In genomic region chr5:142327261-142327660, GRCm38 (mm10) we compare ENCODE assay signal across 9 mouse cellular contexts.
DNase-seq lines count a peak whose midpoint lies in the region; ATAC-seq and TF ChIP-seq lines count a peak whose summit lies in the region.
"Had no signal": no experiment of that assay in that cellular context is flagged by ENCODE, and none has a peak within 500 bp of the region (broad histone marks: within the 10 kb centered on the region; RNA-seq: fewer than 3 reads in every experiment).

No protein-coding gene starts in this region.

- WGBS in kidney, embryonic 14.5 days: 74% methylated on average over 6 of the region's 6 CpGs
- WGBS in neural tube, embryonic 11.5 days: 68% methylated on average over 6 of the region's 6 CpGs
- 72% methylated on average over 6 of the region's 6 CpGs for WGBS in forebrain, embryonic 15.5 days

- CTCF ChIA-PET in Patski (lab: Charles Lee): no interaction called here

- H3K9me3 ChIP-seq in kidney, embryonic 14.5 days (ENCODE audit: control insufficient read depth, low read length): no peaks in the 10 kb centered on the region
- H3K9me3 ChIP-seq in neural tube, embryonic 11.5 days (ENCODE audit: control insufficient read depth, low read length): no peaks in the 10 kb centered on the region
- H3K9me3 ChIP-seq in forebrain, embryonic 15.5 days: no peaks in the 10 kb centered on the region
- H3K9me3 ChIP-seq: limb, embryonic 15.5 days had no signal

- H3K27me3 ChIP-seq in kidney, embryonic 14.5 days (ENCODE audit: control insufficient read depth, insufficient read depth, low read length): no peaks in the 10 kb centered on the region
- peaks cover 4% of the 10 kb centered on the region for H3K27me3 ChIP-seq in Patski
- H3K27me3 ChIP-seq in neural tube, embryonic 11.5 days (ENCODE audit: control insufficient read depth, insufficient read depth, low read length): no peaks in the 10 kb centered on the region
- H3K27me3 ChIP-seq in forebrain, embryonic 15.5 days: no peaks in the 10 kb centered on the region
- H3K27me3 ChIP-seq: limb, embryonic 15.5 days had no signal

- ATAC-seq in kidney, embryonic 14.5 days (ENCODE audit: low FRiP score, low TSS enrichment): no peak
- ATAC-seq in Patski: no peak
- no peak for ATAC-seq in neural tube, embryonic 11.5 days (ENCODE audit: insufficient read depth, low FRiP score, low TSS enrichment)
- ATAC-seq in forebrain, embryonic 15.5 days (replicated peaks): no peak

- TF ChIP-seq CTCF in Patski (IDR thresholded peaks at IDR 0.05): peak; percentile 80

- no peak overlapping the region for H3K4me3 ChIP-seq in kidney, embryonic 14.5 days (ENCODE audit: low read length)
- H3K4me3 ChIP-seq in neural tube, embryonic 11.5 days (ENCODE audit: low read depth, low read length): no peak overlapping the region
- H3K4me3 ChIP-seq in forebrain, embryonic 15.5 days: no peak overlapping the region
- H3K4me3 ChIP-seq: limb, embryonic 15.5 days had no signal

- no peak overlapping the region for H3K27ac ChIP-seq in kidney, embryonic 14.5 days (ENCODE audit: low read depth, low read length)
- H3K27ac ChIP-seq in neural tube, embryonic 11.5 days (ENCODE audit: low read depth, low read length): no peak overlapping the region
- H3K27ac ChIP-seq in forebrain, embryonic 15.5 days (replicated peaks): no peak overlapping the region
- H3K27ac ChIP-seq: limb, embryonic 15.5 days had no signal

- H3K36me3 ChIP-seq in kidney, embryonic 14.5 days (ENCODE audit: control insufficient read depth, insufficient read depth, low read length): no peaks in the 10 kb centered on the region
- H3K36me3 ChIP-seq in neural tube, embryonic 11.5 days (ENCODE audit: control insufficient read depth, insufficient read depth, low read length): no peaks in the 10 kb centered on the region
- no peaks in the 10 kb centered on the region for H3K36me3 ChIP-seq in forebrain, embryonic 15.5 days
- H3K36me3 ChIP-seq: limb, embryonic 15.5 days had no signal

- in situ Hi-C loops in Patski (cut with MboI; ENCODE audit: low pct_unique_long_range_greater_than_20kb): no loop called here

- DNase-seq in kidney, postnatal 4 days: peak; percentile 61 to 66
- DNase-seq in CD4-positive helper T cell, adult 2 months (ENCODE audit: low read depth, low spot score): peak; percentile 37
- no peak for DNase-seq in Patski (ENCODE audit: low read depth, low spot score)
- DNase-seq in embryo, embryonic 11.5 days (ENCODE audit: low read depth, low spot score): peak; percentile 13
- DNase-seq in neural tube, embryonic 11.5 days (ENCODE audit: low spot score): peak; percentile 57
- no peak for DNase-seq in heart, adult 8-10 months (ENCODE audit: low spot score)

- no peaks in the 10 kb centered on the region for H3K4me1 ChIP-seq in kidney, embryonic 14.5 days (ENCODE audit: control insufficient read depth, insufficient read depth, low read length)
- H3K4me1 ChIP-seq in neural tube, embryonic 11.5 days (ENCODE audit: control insufficient read depth, insufficient read depth, low read length): no peaks in the 10 kb centered on the region
- no peaks in the 10 kb centered on the region for H3K4me1 ChIP-seq in forebrain, embryonic 15.5 days
- H3K4me1 ChIP-seq: limb, embryonic 15.5 days had no signal

- POLR2A ChIA-PET in Patski (lab: Charles Lee): no interaction called here

- H3K9ac ChIP-seq in kidney, embryonic 14.5 days (ENCODE audit: low read depth, low read length): no peak overlapping the region
- no peak overlapping the region for H3K9ac ChIP-seq in neural tube, embryonic 11.5 days (ENCODE audit: low read length)
- no peak overlapping the region for H3K9ac ChIP-seq in forebrain, embryonic 15.5 days (replicated peaks)
- H3K9ac ChIP-seq: limb, embryonic 15.5 days had no signal

- no peak overlapping the region for H3K4me2 ChIP-seq in kidney, embryonic 14.5 days (replicated peaks; ENCODE audit: low read depth, low read length)
- no peak overlapping the region for H3K4me2 ChIP-seq in neural tube, embryonic 11.5 days (ENCODE audit: low read depth)
- no peak overlapping the region for H3K4me2 ChIP-seq in forebrain, embryonic 15.5 days (replicated peaks)
- H3K4me2 ChIP-seq: limb, embryonic 15.5 days had no signal

Comparison
In these comparisons a context has a peak if more than half of its experiments do, and no peak if none do; other contexts are left out.
1. DNase-seq: peak in kidney, postnatal 4 days (2 of 2), CD4-positive helper T cell, adult 2 months (single experiment), embryo, embryonic 11.5 days (single experiment) and neural tube, embryonic 11.5 days (single experiment); none in Patski (single experiment) and heart, adult 8-10 months (single experiment).